Mouse (Mus musculus) olfactory bulb, adult 2 months (tissue): ENCODE results near the gene Anapc2. TPM values are rescaled to one million over a fixed set of nuclear protein-coding genes. Genes with fewer than 3 reads are reported as not detected.

Source experiments
- H3K27ac ChIP-seq: fragments of 200-500 bp; 2 replicates; pipeline ENCODE4 v1.5.1; 2012; ENCODE audit warnings: low read depth, low read length; ENCODE audit not compliant: insufficient read depth
- H3K4me1 ChIP-seq: fragments of 200-500 bp; 2 replicates; pipeline ENCODE4 v1.6.1; 2012; ENCODE audit warnings: low read length; ENCODE audit not compliant: control insufficient read depth, insufficient read depth
- H3K4me3 ChIP-seq: fragments of 200-500 bp; 2 replicates; pipeline ENCODE4 v1.5.1; 2012; ENCODE audit warnings: mild to moderate bottlenecking, low read depth, low read length, moderate library complexity; ENCODE audit not compliant: insufficient read depth
- CTCF ChIP-seq: fragments of 200-500 bp; IDR thresholded peaks from 2 replicates; pipeline ENCODE4 v1.5.1; 2012; ENCODE audit warnings: low read depth, mild to moderate bottlenecking, low read length, moderate library complexity; ENCODE audit not compliant: insufficient read depth
- POLR2A ChIP-seq: fragments of 200-500 bp; IDR thresholded peaks from 2 replicates; pipeline ENCODE4 v1.6.1; 2012; ENCODE audit warnings: mild to moderate bottlenecking, low read depth, low read length, moderate library complexity; ENCODE audit not compliant: insufficient read depth
- WGBS: fragments of 180-500 bp; shearing (Covaris S2); methylation state at CpG from one replicate; pipeline ENCODE4 v1.1.7; 2018; 5-methylcytosine and 5-hydroxymethylcytosine counted together
- polyA plus RNA-seq: library from polyadenylated mRNA; stranded (reverse); fragments of >200 nt; gene quantifications from 2 replicates; pipeline ENCODE4 v1.2.4, GENCODE M21; 2012; ENCODE audit warnings: low replicate concordance; ENCODE audit not compliant: missing spikeins, insufficient read depth, insufficient read length

Anapc2 gene
- polyA plus RNA-seq, 1 experiment, result not detected

GRCm38 (mm10) chr2:25290816-25291130, 18.5 kb downstream of the Anapc2 start:
- peak overlapping the region; percentile 34; the same call in 1 of the 2 replicates for H3K27ac ChIP-seq
- peaks cover 82% of the 10 kb centered on the region for H3K4me1 ChIP-seq
- 1% methylated on average over 18 of the region's 18 CpGs for WGBS
- TF ChIP-seq POLR2A (no peak; the same call in 1 of the 2 replicates), CTCF (peak; percentile 23; the same call in 1 of the 2 replicates)
- no peak overlapping the region for H3K4me3 ChIP-seq

GRCm38 (mm10) chr2:25291184-25292053, 19.1 kb downstream of the Anapc2 start:
- Histone ChIP-seq H3K4me1 (peaks cover 83% of the 10 kb centered on the region), H3K4me3 (no peak overlapping the region), H3K27ac (peak overlapping the region; percentile 34; the same call in 1 of the 2 replicates)
- 17% methylated on average over 32 of the region's 32 CpGs for WGBS
- TF ChIP-seq CTCF (no peak; the same call in 1 of the 2 replicates), POLR2A (no peak)

GRCm38 (mm10) chr2:25292054-25292544, 19.8 kb downstream of the Anapc2 start:
- WGBS, result 5% methylated on average over 40 of the region's 43 CpGs
- H3K4me3 ChIP-seq, result peak overlapping the region; percentile 7; the same call in 1 of the 2 replicates
- peaks cover 81% of the 10 kb centered on the region for H3K4me1 ChIP-seq
- TF ChIP-seq POLR2A (no peak), CTCF (no peak)
- peak overlapping the region; percentile 34; the same call in 1 of the 2 replicates for H3K27ac ChIP-seq

GRCm38 (mm10) chr2:25292856-25293255, 20.6 kb downstream of the Anapc2 start:
- H3K27ac ChIP-seq, result peak overlapping the region; percentile 6; the same call in 1 of the 2 replicates
- 0% methylated on average over 1 of the region's 1 CpGs for WGBS
- peaks cover 81% of the 10 kb centered on the region for H3K4me1 ChIP-seq
- TF ChIP-seq CTCF (peak; percentile 78), POLR2A (0 out of 2 replicates have a peak, but pooled peaks have one; percentile 13)
- H3K4me3 ChIP-seq, result 0 out of 2 replicates have a peak overlapping the region, but pooled peaks have one; percentile 7

- no peak for TF ChIP-seq CTCF
- TF ChIP-seq POLR2A, result no peak
- peaks cover 75% of the 10 kb centered on the region for H3K4me1 ChIP-seq
These were observed 21.4 kb downstream of the Anapc2 start for GRCm38 (mm10) chr2:25293706-25294105.

GRCm38 (mm10) chr2:25297093-25297492, 24.8 kb downstream of the Anapc2 start:
- WGBS, result 67% methylated on average over 8 of the region's 8 CpGs
- Histone ChIP-seq H3K4me3 (no peak overlapping the region), H3K27ac (no peak overlapping the region), H3K4me1 (peaks cover 41% of the 10 kb centered on the region)
- TF ChIP-seq POLR2A (no peak), CTCF (no peak)

More at GRCm38 (mm10) chr2:25293706-25294105, 21.4 kb downstream of the Anapc2 start:
- no peak overlapping the region for H3K27ac ChIP-seq
- H3K4me3 ChIP-seq, result no peak overlapping the region
- WGBS, result 67% methylated on average over 9 of the region's 9 CpGs

- WGBS, result 79% methylated on average over 10 of the region's 10 CpGs
- TF ChIP-seq CTCF (no peak), POLR2A (no peak)
- Histone ChIP-seq H3K4me3 (no peak overlapping the region), H3K27ac (no peak overlapping the region), H3K4me1 (peaks cover 32% of the 10 kb centered on the region)
These were observed 25.8 kb downstream of the Anapc2 start for GRCm38 (mm10) chr2:25298046-25298445.

GRCm38 (mm10) chr2:25303452-25303851, 31.2 kb downstream of the Anapc2 start:
- WGBS, result 74% methylated on average over 3 of the region's 3 CpGs
- no peak overlapping the region for H3K4me3 ChIP-seq
- H3K27ac ChIP-seq, result no peak overlapping the region
- peaks cover 9% of the 10 kb centered on the region for H3K4me1 ChIP-seq
- TF ChIP-seq POLR2A (no peak), CTCF (no peak)

GRCm38 (mm10) chr2:25303931-25304656, 31.8 kb downstream of the Anapc2 start:
- WGBS, result 66% methylated on average over 7 of the region's 7 CpGs
- TF ChIP-seq POLR2A (no peak), CTCF (no peak)
- Histone ChIP-seq H3K4me1 (peaks cover 9% of the 10 kb centered on the region), H3K27ac (no peak overlapping the region), H3K4me3 (no peak overlapping the region)
